Mouse (Mus musculus): ENCODE data around the gene Gm20521.

DNA sequence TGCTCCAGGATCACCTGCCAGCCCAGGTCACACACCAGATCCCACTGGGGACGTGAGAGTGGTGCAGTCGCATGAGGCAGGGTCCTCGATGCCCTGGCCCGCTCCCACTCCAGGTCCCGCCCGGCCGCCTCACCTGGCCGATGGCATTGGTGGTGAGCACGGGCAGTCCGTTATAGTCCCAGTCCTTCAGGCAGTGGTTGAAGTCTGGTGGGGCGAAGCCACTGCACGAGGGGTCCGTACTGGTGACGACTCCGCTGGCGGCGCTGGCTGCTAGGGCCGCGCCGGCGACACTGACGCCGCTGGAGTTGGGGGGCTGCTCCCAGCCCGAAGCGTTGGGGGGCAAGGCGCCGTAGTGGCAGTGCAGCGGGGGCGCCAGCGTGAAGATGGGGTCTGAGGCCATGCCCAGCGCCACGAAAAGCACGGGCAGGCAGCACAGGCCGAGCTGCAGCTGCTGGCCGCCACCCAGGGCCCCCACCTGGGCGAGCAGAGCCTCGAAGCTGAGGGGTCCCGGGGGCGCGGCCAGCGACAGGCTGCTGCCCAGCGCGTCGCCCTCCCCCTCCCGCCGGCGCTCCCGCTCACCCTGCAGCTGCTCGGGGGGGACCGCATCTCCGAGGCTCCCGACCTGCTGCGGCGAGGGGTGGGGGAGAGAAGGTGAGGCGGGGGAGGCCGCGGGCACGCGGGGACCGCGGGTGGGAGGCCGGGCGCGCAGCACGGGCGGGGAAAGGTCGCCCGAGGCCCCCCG, 29.0 kb downstream of the Gm20521 start:
- TF ChIP-seq CTCF (IDR thresholded peaks at IDR 0.05) (no peak), EP300 (IDR thresholded peaks at IDR 0.05) (no peak)

Measured in lung, postnatal 0 days (tissue).